ENCODE assay signal across 9 mouse cellular contexts in genomic region chr4:148770582-148771408, GRCm38 (mm10). TPM values are rescaled to one million over a fixed set of nuclear protein-coding genes. Genes with fewer than 3 reads are reported as not detected.
DNase-seq lines count a peak whose midpoint lies in the region; ATAC-seq and TF ChIP-seq lines count a peak whose summit lies in the region.
"Had no signal": no experiment of that assay in that cellular context is flagged by ENCODE, and none has a peak within 500 bp of the region (broad histone marks: within the 10 kb centered on the region; RNA-seq: fewer than 3 reads in every experiment).

No protein-coding gene starts in this region.

- H3K27me3 ChIP-seq in E14TG2a.4 (ENCODE audit: insufficient read depth, low read length): peaks cover 63% of the 10 kb centered on the region
- peaks cover 12% of the 10 kb centered on the region; the same call in 1 of the 2 replicates for H3K27me3 ChIP-seq in forebrain, embryonic 15.5 days
- peaks cover 95% of the 10 kb centered on the region for H3K27me3 ChIP-seq in midbrain, embryonic 10.5 days (ENCODE audit: low read depth, poor library complexity, severe bottlenecking)

- no peak overlapping the region; the same call in 1 of the 2 replicates for H3K4me2 ChIP-seq in forebrain, embryonic 15.5 days (replicated peaks)
- H3K4me2 ChIP-seq: liver, embryonic 15.5 days had no signal

- peak; percentile 29 for ATAC-seq in forebrain, embryonic 15.5 days (replicated peaks)

- no peak overlapping the region for H3K27ac ChIP-seq in forebrain, embryonic 15.5 days (replicated peaks)
- peak overlapping the region; percentile 71 for H3K27ac ChIP-seq in midbrain, embryonic 10.5 days (replicated peaks)
- H3K27ac ChIP-seq: liver, embryonic 15.5 days had no signal

- 5% methylated on average over 21 of the region's 21 CpGs for WGBS in forebrain, embryonic 15.5 days
- 2% methylated on average over 21 of the region's 21 CpGs for WGBS in midbrain, embryonic 10.5 days

- no peaks in the 10 kb centered on the region for H3K9me3 ChIP-seq in E14TG2a.4 (ENCODE audit: low read length)
- no peaks in the 10 kb centered on the region for H3K9me3 ChIP-seq in forebrain, embryonic 15.5 days
- H3K9me3 ChIP-seq in midbrain, embryonic 10.5 days (replicated peaks): no peaks in the 10 kb centered on the region
- H3K9me3 ChIP-seq: liver, embryonic 15.5 days had no signal

- DNase-seq in ES-CJ7 (ENCODE audit: low read depth, low spot score): peak; percentile 9
- DNase-seq in midbrain, embryonic 10.5 days (ENCODE audit: low spot score): peak; percentile 65
- DNase-seq in right cerebral cortex, postnatal 25 days: no peak
- DNase-seq in c-Kit-positive CD71-positive TER-119-positive erythroid progenitor cells, embryonic 14.5 days (ENCODE audit: low spot score): no peak
- DNase-seq in cerebellum, adult 11 months: no peak
- DNase-seq: cerebellum, adult 9-10 months had no signal

- H3K4me1 ChIP-seq in E14TG2a.4 (replicated peaks; ENCODE audit: low read depth, low read length): peaks cover 43% of the 10 kb centered on the region
- H3K4me1 ChIP-seq in forebrain, embryonic 15.5 days: peaks cover 55% of the 10 kb centered on the region
- peaks cover 55% of the 10 kb centered on the region for H3K4me1 ChIP-seq in midbrain, embryonic 10.5 days
- H3K4me1 ChIP-seq: liver, embryonic 15.5 days had no signal

- no peak overlapping the region for H3K9ac ChIP-seq in forebrain, embryonic 15.5 days (replicated peaks)
- H3K9ac ChIP-seq: liver, embryonic 15.5 days had no signal

- TF ChIP-seq CTCF in E14TG2a.4 (conservative IDR thresholded peaks at IDR 0.05; ENCODE audit: low read length): no peak

- peak overlapping the region; percentile 51 for H3K4me3 ChIP-seq in E14TG2a.4 (replicated peaks; ENCODE audit: low read length)
- no peak overlapping the region for H3K4me3 ChIP-seq in forebrain, embryonic 15.5 days
- H3K4me3 ChIP-seq in midbrain, embryonic 10.5 days: peak overlapping the region; percentile 37
- H3K4me3 ChIP-seq: liver, embryonic 15.5 days had no signal

- H3K36me3 ChIP-seq in E14TG2a.4 (ENCODE audit: insufficient read depth, low read length): no peaks in the 10 kb centered on the region
- H3K36me3 ChIP-seq in forebrain, embryonic 15.5 days: no peaks in the 10 kb centered on the region
- no peaks in the 10 kb centered on the region for H3K36me3 ChIP-seq in midbrain, embryonic 10.5 days
- H3K36me3 ChIP-seq: liver, embryonic 15.5 days had no signal

RNA-seq across cellular contexts. Expression of gene Casz1, which starts 33.4 kb away (rescaled TPM):
- 0.68 and 1.1 TPM in 2 replicates for polyA plus RNA-seq in forebrain, embryonic 15.5 days (2015; fragmentation: Nextera tagmentation; extraction: Ambion mirVana)
- polyA plus RNA-seq in midbrain, embryonic 10.5 days (2016; fragmentation: Nextera tagmentation; extraction: Ambion mirVana): 2.9 and 6.3 TPM in 2 replicates

Comparison
In these comparisons a context has a peak if more than half of its experiments do, and no peak if none do; other contexts are left out.
1. DNase-seq: peak in ES-CJ7 (single experiment) and midbrain, embryonic 10.5 days (single experiment); none in right cerebral cortex, postnatal 25 days (single experiment), c-Kit-positive CD71-positive TER-119-positive erythroid progenitor cells, embryonic 14.5 days (single experiment) and cerebellum, adult 11 months (single experiment).